Mouse (Mus musculus): ENCODE data around the gene Slc25a24. TPM values are rescaled to one million over a fixed set of nuclear protein-coding genes. Genes with fewer than 3 reads are reported as not detected.
A peak's percentile ranks its signal among the peaks of the same experiment; 100 is the strongest.

Gene Slc25a24
- polyA plus RNA-seq, 1 experiment from 2014 or later = 16.2 TPM

- no peaks in the 10 kb centered on the region for H3K4me1 ChIP-seq (replicated peaks; ENCODE audit: control insufficient read depth, insufficient read depth, low read length)
- H3K9me3 ChIP-seq (ENCODE audit: control insufficient read depth, low read length) = no peaks in the 10 kb centered on the region
- H3K27ac ChIP-seq (ENCODE audit: low read depth, low read length) = no peak overlapping the region
- WGBS = 89% methylated on average over 3 of the region's 3 CpGs
- no peaks in the 10 kb centered on the region for H3K27me3 ChIP-seq (replicated peaks; ENCODE audit: control insufficient read depth, insufficient read depth, low read length)
- H3K9ac ChIP-seq (ENCODE audit: low read depth, low read length) = no peak overlapping the region
- H3K36me3 ChIP-seq (ENCODE audit: control insufficient read depth, insufficient read depth, low read length) = 0 out of 2 replicates have a peak, but pooled peaks cover 3% of the 10 kb centered on the region
- DNase-seq (ENCODE audit: low spot score) = no peak
- no peak overlapping the region for H3K4me2 ChIP-seq
- no peak for ATAC-seq (replicated peaks; ENCODE audit: low FRiP score)
- no peak overlapping the region for H3K4me3 ChIP-seq (ENCODE audit: low read depth, low read length)
Measured at GRCm38 (mm10) chr3:109157481-109157880, 34.5 kb downstream of the Slc25a24 start.

- 86% methylated on average over 2 of the region's 2 CpGs for WGBS
- Histone ChIP-seq H3K36me3 (ENCODE audit: control insufficient read depth, insufficient read depth, low read length) (0 out of 2 replicates have a peak, but pooled peaks cover 3% of the 10 kb centered on the region), H3K9me3 (ENCODE audit: control insufficient read depth, low read length) (no peaks in the 10 kb centered on the region), H3K4me2 (no peak overlapping the region), H3K27ac (ENCODE audit: low read depth, low read length) (no peak overlapping the region), H3K4me3 (ENCODE audit: low read depth, low read length) (no peak overlapping the region), H3K9ac (ENCODE audit: low read depth, low read length) (no peak overlapping the region), H3K27me3 (replicated peaks; ENCODE audit: control insufficient read depth, insufficient read depth, low read length) (no peaks in the 10 kb centered on the region), H3K4me1 (replicated peaks; ENCODE audit: control insufficient read depth, insufficient read depth, low read length) (no peaks in the 10 kb centered on the region)
- no peak for DNase-seq (ENCODE audit: low spot score)
- no peak for ATAC-seq (replicated peaks; ENCODE audit: low FRiP score)
Measured at GRCm38 (mm10) chr3:109164088-109164487, 41.1 kb downstream of the Slc25a24 start.

DNA sequence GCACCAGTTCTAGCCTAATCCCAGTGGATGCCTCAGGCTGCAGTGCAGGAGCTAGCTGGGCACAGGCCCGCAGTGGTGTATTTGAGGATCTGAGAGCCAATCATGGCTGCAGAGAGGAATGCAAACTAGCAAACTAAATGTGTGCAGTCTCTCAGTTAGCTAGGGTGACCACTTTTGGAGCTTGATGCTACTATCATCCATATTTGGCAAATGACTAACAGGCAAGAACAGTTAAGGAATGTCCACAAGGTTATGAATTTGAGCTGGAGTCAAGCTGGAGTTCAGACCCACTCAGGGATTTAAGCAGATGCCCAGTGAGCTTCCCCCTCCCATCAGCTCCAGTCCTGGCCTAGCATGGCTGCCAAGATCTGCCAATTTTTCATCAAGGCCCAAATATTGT lies 41.7 kb downstream of the Slc25a24 start:
- ATAC-seq (replicated peaks; ENCODE audit: low FRiP score) = no peak
- no peaks in the 10 kb centered on the region for H3K27me3 ChIP-seq (replicated peaks; ENCODE audit: control insufficient read depth, insufficient read depth, low read length)
- no peaks in the 10 kb centered on the region for H3K9me3 ChIP-seq (ENCODE audit: control insufficient read depth, low read length)
- no peaks in the 10 kb centered on the region for H3K4me1 ChIP-seq (replicated peaks; ENCODE audit: control insufficient read depth, insufficient read depth, low read length)
- H3K36me3 ChIP-seq (ENCODE audit: control insufficient read depth, insufficient read depth, low read length) = 0 out of 2 replicates have a peak, but pooled peaks cover 2% of the 10 kb centered on the region
- no peak overlapping the region for H3K4me3 ChIP-seq (ENCODE audit: low read depth, low read length)
- no peak overlapping the region for H3K4me2 ChIP-seq
- DNase-seq (ENCODE audit: low spot score) = no peak
- H3K9ac ChIP-seq (ENCODE audit: low read depth, low read length) = no peak overlapping the region
- 83% methylated on average over 1 of the region's 1 CpGs for WGBS
- no peak overlapping the region for H3K27ac ChIP-seq (ENCODE audit: low read depth, low read length)

DNA sequence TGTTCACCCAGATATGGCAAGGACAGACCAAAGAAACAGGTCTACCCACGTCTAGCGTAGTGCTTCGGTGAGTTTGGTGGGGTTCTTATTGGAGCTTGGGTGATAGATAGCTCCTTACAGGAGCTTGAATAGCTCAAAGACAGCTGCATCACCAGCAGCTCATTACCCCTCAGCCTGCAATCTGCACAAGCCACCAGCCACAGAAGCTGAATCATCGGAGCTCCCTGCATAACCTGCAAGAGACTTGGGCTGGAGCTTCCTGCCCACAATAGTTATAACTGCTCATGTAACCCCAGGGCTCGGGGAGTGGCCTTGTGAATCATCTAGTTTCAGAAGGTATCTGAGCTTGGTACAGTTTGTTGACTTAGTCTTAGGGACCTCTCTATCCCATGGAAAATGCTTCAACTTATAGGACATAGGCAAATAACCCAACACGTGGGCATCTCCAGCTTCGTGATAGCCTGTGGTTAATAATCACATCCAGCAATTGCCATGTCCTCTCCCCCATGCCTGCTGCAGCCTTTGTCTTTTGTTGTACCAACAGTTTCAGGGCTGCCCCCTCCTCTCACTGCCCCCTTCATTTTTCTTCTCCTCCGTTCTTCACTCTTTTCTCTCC lies 42.4 kb downstream of the Slc25a24 start:
- H3K4me2 ChIP-seq = no peak overlapping the region
- no peak overlapping the region for H3K9ac ChIP-seq (ENCODE audit: low read depth, low read length)
- H3K27me3 ChIP-seq (replicated peaks; ENCODE audit: control insufficient read depth, insufficient read depth, low read length) = no peaks in the 10 kb centered on the region
- no peaks in the 10 kb centered on the region for H3K4me1 ChIP-seq (replicated peaks; ENCODE audit: control insufficient read depth, insufficient read depth, low read length)
- 62% methylated on average over 8 of the region's 8 CpGs for WGBS
- DNase-seq (ENCODE audit: low spot score) (no peak), ATAC-seq (replicated peaks; ENCODE audit: low FRiP score) (no peak)
- no peaks in the 10 kb centered on the region for H3K9me3 ChIP-seq (ENCODE audit: control insufficient read depth, low read length)
- no peaks in the 10 kb centered on the region for H3K36me3 ChIP-seq (ENCODE audit: control insufficient read depth, insufficient read depth, low read length)
- no peak overlapping the region for H3K4me3 ChIP-seq (ENCODE audit: low read depth, low read length)
- no peak overlapping the region for H3K27ac ChIP-seq (ENCODE audit: low read depth, low read length)

- Histone ChIP-seq H3K4me2 (no peak overlapping the region), H3K27me3 (replicated peaks; ENCODE audit: control insufficient read depth, insufficient read depth, low read length) (no peaks in the 10 kb centered on the region), H3K9me3 (ENCODE audit: control insufficient read depth, low read length) (no peaks in the 10 kb centered on the region), H3K4me1 (replicated peaks; ENCODE audit: control insufficient read depth, insufficient read depth, low read length) (no peaks in the 10 kb centered on the region), H3K9ac (ENCODE audit: low read depth, low read length) (no peak overlapping the region), H3K36me3 (ENCODE audit: control insufficient read depth, insufficient read depth, low read length) (no peaks in the 10 kb centered on the region), H3K27ac (ENCODE audit: low read depth, low read length) (no peak overlapping the region), H3K4me3 (ENCODE audit: low read depth, low read length) (no peak overlapping the region)
- no peak for DNase-seq (ENCODE audit: low spot score)
- 45% methylated on average over 2 of the region's 2 CpGs for WGBS
- no peak for ATAC-seq (replicated peaks; ENCODE audit: low FRiP score)
Measured at GRCm38 (mm10) chr3:109169121-109169520, 46.2 kb downstream of the Slc25a24 start.

- no peak overlapping the region for H3K4me3 ChIP-seq (ENCODE audit: low read depth, low read length)
- H3K9ac ChIP-seq (ENCODE audit: low read depth, low read length) = no peak overlapping the region
- H3K9me3 ChIP-seq (ENCODE audit: control insufficient read depth, low read length) = no peaks in the 10 kb centered on the region
- DNase-seq (ENCODE audit: low spot score) (peak; percentile 42), ATAC-seq (replicated peaks; ENCODE audit: low FRiP score) (no peak)
- H3K27ac ChIP-seq (ENCODE audit: low read depth, low read length) = no peak overlapping the region
- H3K4me2 ChIP-seq = no peak overlapping the region
- WGBS = 28% methylated on average over 15 of the region's 15 CpGs
- H3K36me3 ChIP-seq (ENCODE audit: control insufficient read depth, insufficient read depth, low read length) = no peaks in the 10 kb centered on the region
- H3K4me1 ChIP-seq (replicated peaks; ENCODE audit: control insufficient read depth, insufficient read depth, low read length) = no peaks in the 10 kb centered on the region
- H3K27me3 ChIP-seq (replicated peaks; ENCODE audit: control insufficient read depth, insufficient read depth, low read length) = no peaks in the 10 kb centered on the region
Measured at GRCm38 (mm10) chr3:109171070-109171778, 48.3 kb downstream of the Slc25a24 start.

- no peaks in the 10 kb centered on the region for H3K9me3 ChIP-seq (ENCODE audit: control insufficient read depth, low read length)
- ATAC-seq (replicated peaks; ENCODE audit: low FRiP score) (no peak), DNase-seq (ENCODE audit: low spot score) (no peak)
- H3K4me1 ChIP-seq (replicated peaks; ENCODE audit: control insufficient read depth, insufficient read depth, low read length) = no peaks in the 10 kb centered on the region
- H3K4me3 ChIP-seq (ENCODE audit: low read depth, low read length) = no peak overlapping the region
- H3K4me2 ChIP-seq = no peak overlapping the region
- no peaks in the 10 kb centered on the region for H3K27me3 ChIP-seq (replicated peaks; ENCODE audit: control insufficient read depth, insufficient read depth, low read length)
- no peaks in the 10 kb centered on the region for H3K36me3 ChIP-seq (ENCODE audit: control insufficient read depth, insufficient read depth, low read length)
- H3K27ac ChIP-seq (ENCODE audit: low read depth, low read length) = no peak overlapping the region
- WGBS = 73% methylated on average over 5 of the region's 5 CpGs
- H3K9ac ChIP-seq (ENCODE audit: low read depth, low read length) = no peak overlapping the region
Measured at GRCm38 (mm10) chr3:109174394-109174793, 51.4 kb downstream of the Slc25a24 start.

- no peak overlapping the region for H3K4me2 ChIP-seq
- H3K36me3 ChIP-seq (ENCODE audit: control insufficient read depth, insufficient read depth, low read length) = no peaks in the 10 kb centered on the region
- H3K27me3 ChIP-seq (replicated peaks; ENCODE audit: control insufficient read depth, insufficient read depth, low read length) = no peaks in the 10 kb centered on the region
- no peak overlapping the region for H3K27ac ChIP-seq (ENCODE audit: low read depth, low read length)
- 41% methylated on average over 6 of the region's 6 CpGs for WGBS
- no peaks in the 10 kb centered on the region for H3K4me1 ChIP-seq (replicated peaks; ENCODE audit: control insufficient read depth, insufficient read depth, low read length)
- H3K4me3 ChIP-seq (ENCODE audit: low read depth, low read length) = no peak overlapping the region
- ATAC-seq (replicated peaks; ENCODE audit: low FRiP score) (no peak), DNase-seq (ENCODE audit: low spot score) (no peak)
- no peak overlapping the region for H3K9ac ChIP-seq (ENCODE audit: low read depth, low read length)
- H3K9me3 ChIP-seq (ENCODE audit: control insufficient read depth, low read length) = no peaks in the 10 kb centered on the region
Measured at GRCm38 (mm10) chr3:109178705-109179104, 55.8 kb downstream of the Slc25a24 start.

DNA sequence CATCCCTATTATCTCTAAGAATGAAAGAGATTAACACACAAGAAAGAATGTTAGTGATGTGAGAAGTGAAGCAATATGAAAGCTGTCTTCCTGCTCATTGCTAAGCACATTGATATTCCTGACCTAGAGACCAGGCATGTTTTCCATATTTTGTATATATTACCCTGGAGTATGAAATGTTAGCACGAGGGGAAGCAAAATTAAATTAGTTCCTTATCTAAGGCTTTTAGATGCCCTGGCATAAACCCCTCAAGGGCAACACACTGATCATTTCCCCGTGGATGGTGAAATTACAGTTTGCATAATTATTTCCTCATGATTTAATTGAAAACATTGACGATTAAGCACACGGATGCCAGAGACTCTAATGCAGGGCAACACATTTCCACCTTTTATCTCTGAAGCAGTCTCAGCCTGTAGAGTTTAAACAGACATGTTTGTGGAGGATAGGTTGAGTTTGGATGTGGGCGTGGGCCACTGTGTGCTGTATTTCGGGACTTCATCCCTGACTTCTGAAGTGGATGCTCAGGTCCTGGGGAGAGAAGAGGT lies 56.7 kb downstream of the Slc25a24 start:
- Histone ChIP-seq H3K9ac (ENCODE audit: low read depth, low read length) (no peak overlapping the region), H3K36me3 (ENCODE audit: control insufficient read depth, insufficient read depth, low read length) (no peaks in the 10 kb centered on the region), H3K4me3 (ENCODE audit: low read depth, low read length) (no peak overlapping the region), H3K27me3 (replicated peaks; ENCODE audit: control insufficient read depth, insufficient read depth, low read length) (no peaks in the 10 kb centered on the region), H3K4me1 (replicated peaks; ENCODE audit: control insufficient read depth, insufficient read depth, low read length) (no peaks in the 10 kb centered on the region), H3K4me2 (no peak overlapping the region), H3K27ac (ENCODE audit: low read depth, low read length) (no peak overlapping the region), H3K9me3 (ENCODE audit: control insufficient read depth, low read length) (no peaks in the 10 kb centered on the region)
- DNase-seq (ENCODE audit: low spot score) = no peak
- 75% methylated on average over 6 of the region's 6 CpGs for WGBS
- no peak for ATAC-seq (replicated peaks; ENCODE audit: low FRiP score)

All from liver, embryonic 11.5 days (tissue).